ENCODE assay signal across 8 mouse cellular contexts in genomic region chr15:77154248-77154785, GRCm38 (mm10).
DNase-seq lines count a peak whose midpoint lies in the region; ATAC-seq and TF ChIP-seq lines count a peak whose summit lies in the region.

No protein-coding gene starts in this region.

- no peaks in the 10 kb centered on the region for H3K9me3 ChIP-seq in heart, postnatal 0 days (replicated peaks; ENCODE audit: control insufficient read depth, low read length)
- no peaks in the 10 kb centered on the region for H3K9me3 ChIP-seq in hindbrain, embryonic 14.5 days (ENCODE audit: control insufficient read depth, low read length)
- H3K9me3 ChIP-seq in midbrain, postnatal 0 days (ENCODE audit: low read length), result no peaks in the 10 kb centered on the region

- no peak for TF ChIP-seq EP300 in heart, postnatal 0 days (IDR thresholded peaks at IDR 0.05; ENCODE audit: low read depth)

- H3K4me3 ChIP-seq in heart, postnatal 0 days (ENCODE audit: low read depth, low read length), result no peak overlapping the region
- H3K4me3 ChIP-seq in hindbrain, embryonic 14.5 days (replicated peaks; ENCODE audit: low read length), result peak overlapping the region; percentile 59
- H3K4me3 ChIP-seq in midbrain, postnatal 0 days (ENCODE audit: low read depth, low read length), result no peak overlapping the region; the same call in 1 of the 2 replicates

- DNase-seq in heart, postnatal 0 days (ENCODE audit: low spot score), result no peak
- DNase-seq in heart, postnatal 4 days, result no peak
- DNase-seq in brain, adult 2 months (ENCODE audit: low read depth, low spot score), result peak; percentile 60
- no peak for DNase-seq in hindbrain, embryonic 14.5 days (ENCODE audit: low spot score)
- no peak for DNase-seq in midbrain, postnatal 0 days (ENCODE audit: low spot score)
- DNase-seq in spleen, postnatal 10 days (ENCODE audit: low spot score in 2 of 2), result no peak
- no peak for DNase-seq in retina, postnatal 1 day

- peak overlapping the region; percentile 90 for H3K4me2 ChIP-seq in heart, postnatal 0 days (ENCODE audit: low read depth, low read length)
- peak overlapping the region; percentile 89 for H3K4me2 ChIP-seq in hindbrain, embryonic 14.5 days (replicated peaks)
- peak overlapping the region; percentile 65 for H3K4me2 ChIP-seq in midbrain, postnatal 0 days (ENCODE audit: low read depth, low read length, poor library complexity, severe bottlenecking)

- WGBS in heart, postnatal 0 days, result 62% methylated on average over 10 of the region's 10 CpGs
- WGBS in hindbrain, embryonic 14.5 days, result 58% methylated on average over 10 of the region's 10 CpGs
- WGBS in midbrain, postnatal 0 days, result 68% methylated on average over 10 of the region's 10 CpGs

- no peaks in the 10 kb centered on the region for H3K36me3 ChIP-seq in heart, postnatal 0 days (replicated peaks; ENCODE audit: control insufficient read depth, insufficient read depth, low read length)
- H3K36me3 ChIP-seq in hindbrain, embryonic 14.5 days (replicated peaks; ENCODE audit: control insufficient read depth, insufficient read depth), result no peaks in the 10 kb centered on the region
- H3K36me3 ChIP-seq in midbrain, postnatal 0 days (ENCODE audit: insufficient read depth, low read length), result no peaks in the 10 kb centered on the region

- ATAC-seq in heart, postnatal 0 days (ENCODE audit: insufficient read depth, low read depth), result no peak
- no peak for ATAC-seq in hindbrain, embryonic 14.5 days (ENCODE audit: low FRiP score)
- ATAC-seq in midbrain, postnatal 0 days (ENCODE audit: low FRiP score), result no peak
- ATAC-seq in CD4-positive, CD25-positive, alpha-beta regulatory T cell, adult 4 months, result no peak

- H3K27me3 ChIP-seq in heart, postnatal 0 days (ENCODE audit: control insufficient read depth, insufficient read depth, low read length), result no peaks in the 10 kb centered on the region
- no peaks in the 10 kb centered on the region for H3K27me3 ChIP-seq in hindbrain, embryonic 14.5 days (ENCODE audit: control insufficient read depth, insufficient read depth, low read length)
- H3K27me3 ChIP-seq in midbrain, postnatal 0 days (ENCODE audit: insufficient read depth, low read length), result no peaks in the 10 kb centered on the region

- H3K4me1 ChIP-seq in heart, postnatal 0 days (ENCODE audit: control insufficient read depth, insufficient read depth), result peaks cover 52% of the 10 kb centered on the region
- H3K4me1 ChIP-seq in hindbrain, embryonic 14.5 days (replicated peaks; ENCODE audit: control insufficient read depth, insufficient read depth, low read length), result peaks cover 30% of the 10 kb centered on the region
- peaks cover 7% of the 10 kb centered on the region for H3K4me1 ChIP-seq in midbrain, postnatal 0 days (ENCODE audit: insufficient read depth, low read length)

- no peak overlapping the region for H3K9ac ChIP-seq in heart, postnatal 0 days (replicated peaks; ENCODE audit: low read depth, low read length)
- H3K9ac ChIP-seq in hindbrain, embryonic 14.5 days, result peak overlapping the region; percentile 35; the same call in 1 of the 2 replicates
- no peak overlapping the region for H3K9ac ChIP-seq in midbrain, postnatal 0 days (replicated peaks; ENCODE audit: low read length, poor library complexity, severe bottlenecking)

- peak overlapping the region; percentile 91 for H3K27ac ChIP-seq in heart, postnatal 0 days (ENCODE audit: low read depth)
- peak overlapping the region; percentile 97 for H3K27ac ChIP-seq in hindbrain, embryonic 14.5 days
- H3K27ac ChIP-seq in midbrain, postnatal 0 days (ENCODE audit: low read depth, low read length), result peak overlapping the region; percentile 96

- no peak for TF ChIP-seq CTCF in heart, postnatal 0 days (IDR thresholded peaks at IDR 0.05; ENCODE audit: low read depth)
- TF ChIP-seq CTCF in midbrain, postnatal 0 days (IDR thresholded peaks at IDR 0.05), result no peak
